Mouse (Mus musculus): ENCODE results near the gene Polr2a. TPM values are rescaled to one million over a fixed set of nuclear protein-coding genes. Genes with fewer than 3 reads are reported as not detected.

Gene Polr2a
- polyA plus RNA-seq, 1 experiment from 2014 or later, result 31.2 TPM

DNA sequence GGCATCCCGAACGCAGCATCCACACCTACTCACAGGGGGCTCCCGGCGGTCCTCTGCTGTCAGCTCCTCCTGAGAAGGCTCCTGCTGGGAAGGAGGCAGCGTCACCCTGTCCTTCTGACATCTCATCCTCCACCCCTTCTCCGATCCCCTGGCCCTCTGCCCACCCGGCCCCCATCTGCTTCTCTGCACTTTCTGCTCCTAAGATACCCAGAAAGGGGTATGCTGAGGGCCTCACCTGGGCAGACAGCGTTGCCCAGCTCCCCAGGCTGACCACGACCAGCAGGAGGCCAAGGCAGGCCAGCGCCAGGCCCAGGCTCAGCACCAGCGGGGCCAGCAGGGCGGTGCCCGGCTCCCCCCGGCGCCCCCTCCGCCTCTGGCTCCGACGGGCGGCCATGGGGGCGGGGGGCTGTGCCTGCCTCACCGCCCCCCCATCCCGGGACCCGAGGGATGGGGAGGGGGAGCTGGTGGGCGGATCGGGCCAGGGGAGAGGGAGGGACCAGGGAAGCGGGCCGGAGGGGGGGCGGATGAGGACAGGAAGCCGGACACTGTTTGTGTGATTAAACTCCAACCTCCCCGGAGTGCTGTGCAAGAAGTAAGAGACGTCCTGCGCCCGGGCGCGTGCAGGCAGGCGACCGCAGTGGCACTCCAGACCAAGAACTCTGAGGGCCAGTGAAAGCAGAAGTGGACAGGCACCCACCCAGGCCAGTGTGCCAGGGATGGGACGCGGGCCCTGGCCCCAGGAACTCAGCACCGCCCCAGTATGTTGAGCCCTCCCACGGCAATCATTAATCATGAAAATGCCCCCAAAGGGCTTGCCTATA is 62.9 kb downstream of the Polr2a start, which contains the start of the genes Tnfsf12 and Tnfsfm13:
Gene Tnfsf12 (minus strand): TSS at position 489 of the 821 bp plus-strand sequence.
Gene Tnfsfm13 (minus strand): TSS at position 738 of the 821 bp plus-strand sequence.
- WGBS, result 2% methylated on average over 36 of the region's 41 CpGs
- Histone ChIP-seq H3K4me2 (replicated peaks) (peak within 1 kb of the TSS; percentile 92), H3K9ac (peak within 1 kb of the TSS; percentile 83), H3K4me1 (peaks cover 13% of the 10 kb centered on the region), H3K9me3 (no peaks in the 10 kb centered on the region), H3K27me3 (replicated peaks) (0 out of 2 replicates have a peak, but pooled peaks cover 2% of the 10 kb centered on the region), H3K27ac (no peak within 1 kb of the TSS), H3K36me3 (no peaks in the 10 kb centered on the region), H3K4me3 (peak within 1 kb of the TSS; percentile 44)
- peak; percentile 29; the same call in 1 of the 2 replicates for ATAC-seq (ENCODE audit: low FRiP score, low read depth)

DNA sequence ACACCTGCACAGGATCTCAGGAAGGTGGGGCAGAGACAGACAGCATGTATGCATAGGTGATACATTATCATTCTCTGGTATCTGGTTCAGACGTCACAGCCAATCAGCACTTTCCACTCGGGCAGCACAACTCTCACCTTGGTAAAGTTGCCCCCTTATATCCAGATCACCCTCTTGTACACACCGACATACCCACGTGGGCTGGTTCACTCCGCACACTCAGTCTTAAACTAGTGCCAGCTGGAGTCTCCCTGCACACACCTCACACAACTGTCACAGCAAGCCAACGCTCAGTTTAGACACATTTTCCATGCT is 63.4 kb downstream of the Polr2a start:
- 35% methylated on average over 6 of the region's 6 CpGs for WGBS
- no peak overlapping the region for H3K27ac ChIP-seq
- ATAC-seq (ENCODE audit: low FRiP score, low read depth), result no peak

DNA sequence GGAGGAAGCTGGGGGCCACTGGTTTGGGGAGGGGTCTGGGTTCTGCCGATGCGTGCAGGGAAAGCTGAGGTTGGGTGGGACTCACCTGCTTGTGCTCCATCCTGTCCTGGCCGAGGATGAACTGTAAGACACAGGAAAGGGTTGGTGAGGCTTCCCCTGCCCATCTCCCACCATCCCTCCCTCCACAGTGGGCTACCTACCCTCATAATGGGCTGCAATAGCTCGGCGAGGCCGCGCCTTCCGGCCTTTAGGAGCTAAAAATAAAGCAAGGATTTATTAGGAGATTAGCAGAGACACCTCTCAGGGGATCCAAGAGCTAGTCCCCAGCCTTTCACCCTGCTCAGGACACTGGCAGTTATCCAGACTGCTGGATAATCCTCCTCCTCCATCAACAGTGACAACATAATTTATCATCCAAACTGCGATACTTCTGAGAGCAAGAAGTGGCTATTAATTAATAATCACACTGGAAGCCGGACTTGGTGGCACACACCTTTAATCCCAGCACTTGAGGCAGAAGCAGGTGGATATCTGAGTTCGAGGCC is 64.9 kb downstream of the Polr2a start:
- H3K4me3 ChIP-seq, result no peak overlapping the region
- no peak overlapping the region for H3K9ac ChIP-seq
- no peaks in the 10 kb centered on the region for H3K9me3 ChIP-seq
- no peaks in the 10 kb centered on the region for H3K36me3 ChIP-seq
- WGBS, result 75% methylated on average over 11 of the region's 11 CpGs
- H3K27ac ChIP-seq, result no peak overlapping the region
- H3K4me1 ChIP-seq, result peaks cover 13% of the 10 kb centered on the region
- no peak overlapping the region for H3K4me2 ChIP-seq (replicated peaks)
- 0 out of 2 replicates have a peak, but pooled peaks cover 2% of the 10 kb centered on the region for H3K27me3 ChIP-seq (replicated peaks)
- no peak for ATAC-seq (ENCODE audit: low FRiP score, low read depth)

More for the DNA sequence above, 63.4 kb downstream of the Polr2a start:
- peaks cover 13% of the 10 kb centered on the region for H3K4me1 ChIP-seq
- H3K4me3 ChIP-seq, result peak overlapping the region; percentile 44
- H3K36me3 ChIP-seq, result no peaks in the 10 kb centered on the region
- 0 out of 2 replicates have a peak, but pooled peaks cover 2% of the 10 kb centered on the region for H3K27me3 ChIP-seq (replicated peaks)
- H3K9ac ChIP-seq, result peak overlapping the region; percentile 83; the same call in 1 of the 2 replicates
- no peaks in the 10 kb centered on the region for H3K9me3 ChIP-seq
- peak overlapping the region; percentile 92 for H3K4me2 ChIP-seq (replicated peaks)

DNA sequence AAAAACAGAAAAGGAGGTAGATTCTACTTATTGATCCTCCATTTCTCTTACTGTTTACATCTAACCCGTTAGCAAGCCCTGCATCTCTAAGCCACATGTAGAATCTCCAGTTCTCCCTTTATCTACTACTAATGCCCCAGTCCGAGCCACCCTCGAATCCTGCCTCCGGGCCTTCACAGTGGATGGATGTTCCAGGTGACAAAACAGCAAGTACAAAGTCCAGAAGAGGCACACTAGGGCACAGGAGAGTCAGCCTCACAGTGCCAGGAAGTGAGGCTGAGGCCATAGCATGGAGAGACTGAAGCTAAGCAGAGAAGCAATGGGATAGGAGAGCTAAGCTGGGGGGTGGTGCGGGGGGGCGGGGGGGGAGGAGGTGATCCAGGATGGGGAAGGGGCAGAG is 65.6 kb downstream of the Polr2a start:
- H3K27ac ChIP-seq, result no peak overlapping the region
- no peak overlapping the region for H3K4me3 ChIP-seq
- H3K27me3 ChIP-seq (replicated peaks), result 0 out of 2 replicates have a peak, but pooled peaks cover 2% of the 10 kb centered on the region
- no peak overlapping the region for H3K4me2 ChIP-seq (replicated peaks)
- H3K4me1 ChIP-seq, result peaks cover 13% of the 10 kb centered on the region
- no peaks in the 10 kb centered on the region for H3K9me3 ChIP-seq
- no peak for ATAC-seq (ENCODE audit: low FRiP score, low read depth)
- WGBS, result 94% methylated on average over 6 of the region's 6 CpGs
- no peaks in the 10 kb centered on the region for H3K36me3 ChIP-seq
- H3K9ac ChIP-seq, result no peak overlapping the region

DNA sequence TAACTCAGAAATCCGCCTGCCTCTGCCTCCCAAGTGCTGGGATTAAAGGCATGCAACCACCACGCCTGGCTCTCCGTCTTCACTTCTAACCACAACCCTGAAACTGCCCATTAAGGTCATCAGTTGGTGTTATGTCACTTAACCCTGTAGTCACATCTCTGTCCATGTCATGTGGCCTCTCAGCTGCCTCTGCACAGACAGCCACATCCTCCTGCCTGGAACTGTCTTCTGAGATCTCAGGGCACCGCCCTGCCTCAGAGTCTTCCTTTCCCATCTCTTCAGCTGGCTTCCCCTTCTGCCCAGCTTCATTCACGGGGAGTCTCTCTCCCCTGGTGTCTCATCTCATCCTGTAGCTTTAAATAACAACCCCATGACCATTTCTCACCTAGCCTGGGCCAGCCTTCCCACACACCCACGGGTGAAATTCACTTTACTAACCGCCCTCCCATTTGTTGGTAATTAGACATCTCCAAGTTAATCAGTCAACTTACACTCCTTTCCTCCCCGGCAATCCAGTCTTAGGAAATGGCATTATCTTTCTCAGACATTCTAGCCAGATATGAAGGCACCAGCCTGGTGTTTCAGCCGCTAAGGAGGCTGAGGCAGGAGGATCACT is 66.1 kb downstream of the Polr2a start:
- Histone ChIP-seq H3K27ac (no peak overlapping the region), H3K27me3 (replicated peaks) (0 out of 2 replicates have a peak, but pooled peaks cover 2% of the 10 kb centered on the region), H3K4me1 (peaks cover 13% of the 10 kb centered on the region), H3K9me3 (no peaks in the 10 kb centered on the region), H3K4me3 (no peak overlapping the region), H3K4me2 (replicated peaks) (no peak overlapping the region), H3K36me3 (no peaks in the 10 kb centered on the region), H3K9ac (no peak overlapping the region)
- 80% methylated on average over 9 of the region's 9 CpGs for WGBS
- ATAC-seq (ENCODE audit: low FRiP score, low read depth), result no peak

DNA sequence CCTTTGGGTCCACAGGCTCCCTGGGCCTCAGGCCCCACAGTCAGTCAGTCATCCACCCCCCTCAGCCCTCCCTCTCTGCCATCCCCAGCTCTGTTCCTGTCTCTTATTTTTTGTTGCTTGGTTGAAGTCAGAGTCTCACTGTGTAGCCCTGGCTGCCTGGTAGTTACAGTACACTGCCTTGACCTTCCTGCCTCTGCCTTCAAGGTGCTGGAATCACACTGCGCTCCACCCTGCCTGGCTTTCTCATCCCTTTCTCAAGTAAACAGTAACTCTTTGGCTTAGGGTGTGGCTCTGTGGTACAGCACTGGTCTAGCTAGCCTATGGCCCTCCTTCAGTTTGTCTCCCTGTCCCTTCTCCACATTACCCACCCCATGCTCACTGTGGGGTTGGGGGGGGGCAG is 68.5 kb downstream of the Polr2a start:
- Histone ChIP-seq H3K9me3 (no peaks in the 10 kb centered on the region), H3K27ac (no peak overlapping the region), H3K36me3 (no peaks in the 10 kb centered on the region), H3K4me2 (replicated peaks) (no peak overlapping the region), H3K9ac (no peak overlapping the region), H3K4me3 (no peak overlapping the region), H3K27me3 (replicated peaks) (0 out of 2 replicates have a peak, but pooled peaks cover 2% of the 10 kb centered on the region), H3K4me1 (0 out of 2 replicates have a peak, but pooled peaks cover 1% of the 10 kb centered on the region)
- 87% methylated on average over 1 of the region's 1 CpGs for WGBS
- ATAC-seq (ENCODE audit: low FRiP score, low read depth), result no peak

DNA sequence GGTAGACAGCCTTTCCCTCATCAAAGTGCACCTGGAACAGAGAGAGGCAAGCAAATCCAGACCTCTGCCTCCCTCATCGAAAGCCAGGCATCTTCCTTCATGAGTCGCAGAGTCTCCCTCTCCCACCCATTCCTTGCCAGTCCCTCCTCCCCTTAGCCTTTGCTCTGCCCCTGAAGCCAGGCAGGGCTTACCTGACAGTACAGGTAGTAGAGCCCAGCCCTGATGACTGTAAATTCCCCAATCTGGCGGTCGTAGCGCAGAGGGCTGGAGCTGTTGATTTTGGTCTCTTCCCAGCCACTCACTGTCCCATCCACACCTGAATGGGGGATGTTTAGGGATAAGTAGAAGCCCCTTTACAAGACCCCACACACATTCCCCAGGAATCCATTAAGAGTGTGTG is 71.4 kb downstream of the Polr2a start:
- ATAC-seq (ENCODE audit: low FRiP score, low read depth), result no peak
- Histone ChIP-seq H3K27ac (no peak overlapping the region), H3K4me3 (no peak overlapping the region), H3K27me3 (replicated peaks) (no peaks in the 10 kb centered on the region), H3K36me3 (no peaks in the 10 kb centered on the region), H3K4me2 (replicated peaks) (no peak overlapping the region), H3K4me1 (peaks cover 5% of the 10 kb centered on the region), H3K9me3 (no peaks in the 10 kb centered on the region), H3K9ac (no peak overlapping the region)
- WGBS, result 65% methylated on average over 5 of the region's 5 CpGs

DNA sequence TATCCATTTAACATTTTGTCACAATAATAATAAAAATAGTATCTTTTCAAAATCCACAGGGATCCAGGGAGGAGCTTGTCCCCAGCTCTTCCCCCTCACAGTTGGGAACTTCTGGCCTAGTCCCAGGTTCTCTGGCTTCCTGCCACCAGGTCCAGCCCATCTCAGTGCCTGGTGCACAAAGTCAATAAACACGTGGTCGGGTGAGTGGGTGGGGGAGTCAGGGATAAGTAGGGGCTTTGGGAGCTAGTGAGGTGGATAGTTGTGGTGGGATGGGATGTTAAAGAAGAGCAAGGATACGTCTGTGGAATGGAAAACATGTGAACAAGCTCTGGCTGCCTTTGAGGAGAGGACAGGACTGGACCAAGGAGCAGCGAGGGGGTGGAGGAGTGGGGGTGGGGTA is 72.1 kb downstream of the Polr2a start:
- Histone ChIP-seq H3K4me3 (no peak overlapping the region), H3K4me1 (peaks cover 5% of the 10 kb centered on the region), H3K9me3 (no peaks in the 10 kb centered on the region), H3K27ac (no peak overlapping the region), H3K36me3 (no peaks in the 10 kb centered on the region), H3K27me3 (replicated peaks) (no peaks in the 10 kb centered on the region), H3K4me2 (replicated peaks) (no peak overlapping the region), H3K9ac (no peak overlapping the region)
- ATAC-seq (ENCODE audit: low FRiP score, low read depth), result no peak
- WGBS, result 28% methylated on average over 4 of the region's 4 CpGs

DNA sequence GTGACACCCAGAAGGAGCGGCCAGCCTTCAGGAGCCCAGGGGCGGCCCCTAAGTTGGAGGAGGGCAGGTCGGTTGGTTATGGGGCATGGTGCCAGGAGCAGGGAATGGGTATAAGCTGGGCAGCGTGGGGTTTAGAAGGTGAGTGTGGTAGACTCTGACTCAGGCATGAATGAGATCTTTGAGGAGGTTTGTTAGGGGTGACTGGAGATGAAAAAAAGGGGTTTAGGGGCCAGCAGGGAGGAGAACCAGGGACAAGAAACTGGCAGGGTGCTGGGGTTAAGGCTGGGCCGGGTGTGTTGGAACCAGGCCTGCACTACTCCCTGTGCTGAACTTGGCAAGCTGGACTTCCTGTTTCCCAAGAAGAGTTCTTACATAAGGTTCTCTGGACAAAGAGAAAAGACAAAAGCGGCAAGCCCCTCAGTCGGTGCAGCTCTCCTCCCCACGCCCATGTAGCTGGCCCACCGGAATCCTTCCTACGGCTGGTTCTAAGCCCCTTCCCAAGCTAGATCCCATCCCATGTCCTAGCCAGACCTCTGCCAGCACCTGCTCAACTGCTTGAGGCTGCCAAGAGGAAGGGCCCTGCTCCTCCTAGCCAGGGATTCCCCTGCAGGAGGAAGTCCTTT is 72.8 kb downstream of the Polr2a start, which contains the start of gene Tnfsf13:
Gene Tnfsf13 (minus strand): TSS at position 259 of the 623 bp plus-strand sequence.
- H3K9ac ChIP-seq, result no peak within 1 kb of the TSS
- no peak for ATAC-seq (ENCODE audit: low FRiP score, low read depth)
- no peaks in the 10 kb centered on the region for H3K9me3 ChIP-seq
- H3K4me2 ChIP-seq (replicated peaks), result no peak within 1 kb of the TSS
- H3K4me3 ChIP-seq, result no peak within 1 kb of the TSS
- H3K27me3 ChIP-seq (replicated peaks), result no peaks in the 10 kb centered on the region
- H3K27ac ChIP-seq, result no peak within 1 kb of the TSS
- 79% methylated on average over 10 of the region's 10 CpGs for WGBS
- no peaks in the 10 kb centered on the region for H3K36me3 ChIP-seq
- H3K4me1 ChIP-seq, result peaks cover 11% of the 10 kb centered on the region

DNA sequence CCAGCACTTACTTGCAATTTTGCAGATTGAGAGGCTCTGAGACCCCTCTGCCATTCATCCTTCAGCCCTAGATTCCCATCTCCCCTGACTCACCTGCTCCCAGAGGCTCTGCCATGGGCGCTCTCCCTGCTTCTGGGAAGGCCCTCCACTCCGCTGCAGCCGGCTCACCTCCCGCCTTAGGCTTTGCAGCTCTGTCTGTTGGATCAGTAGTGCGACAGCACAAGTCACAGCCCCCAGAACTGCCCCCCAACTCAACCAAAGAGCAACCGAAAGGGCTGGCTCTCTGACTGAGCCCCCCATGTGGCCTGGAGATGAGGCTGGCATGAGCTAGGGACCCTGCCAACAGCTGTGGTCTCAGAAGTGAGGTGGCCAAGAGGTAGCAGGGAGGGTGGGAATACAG is 73.5 kb downstream of the Polr2a start:
- peaks cover 6% of the 10 kb centered on the region for H3K36me3 ChIP-seq
- 80% methylated on average over 6 of the region's 6 CpGs for WGBS
- no peak overlapping the region for H3K4me2 ChIP-seq (replicated peaks)
- H3K9me3 ChIP-seq, result no peaks in the 10 kb centered on the region
- no peak overlapping the region for H3K27ac ChIP-seq
- H3K4me1 ChIP-seq, result peaks cover 18% of the 10 kb centered on the region
- no peaks in the 10 kb centered on the region for H3K27me3 ChIP-seq (replicated peaks)
- no peak overlapping the region for H3K9ac ChIP-seq
- H3K4me3 ChIP-seq, result no peak overlapping the region
- no peak for ATAC-seq (ENCODE audit: low FRiP score, low read depth)

DNA sequence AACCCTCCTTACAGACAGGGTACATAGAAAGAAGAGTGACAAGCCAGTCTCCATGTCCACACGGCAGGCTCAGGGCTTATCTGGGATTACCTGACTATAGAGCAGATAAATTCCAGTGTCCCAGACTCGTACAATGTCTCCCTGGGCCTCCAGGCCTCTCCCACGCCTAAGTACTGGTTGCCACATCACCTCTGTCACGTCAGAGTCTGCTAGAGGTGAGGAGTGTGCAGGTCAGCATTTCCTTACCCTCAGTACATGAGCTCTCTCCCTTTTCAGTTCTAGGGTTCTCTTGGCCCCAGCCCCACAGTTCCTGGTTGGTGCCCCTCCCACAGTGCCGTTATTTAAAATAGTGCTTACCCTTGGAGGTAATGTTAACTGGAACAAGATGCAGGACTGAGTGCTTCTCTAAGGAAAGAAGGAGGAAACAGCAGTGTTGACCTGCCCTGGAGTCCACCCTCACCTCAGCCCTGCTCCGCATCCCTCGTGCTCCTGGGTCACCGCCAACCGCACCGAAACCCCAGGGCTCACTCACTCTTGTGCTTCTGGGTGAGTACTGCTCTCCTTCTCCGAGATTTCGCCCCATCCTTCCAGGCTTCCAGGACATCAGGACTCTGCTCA is 74.2 kb downstream of the Polr2a start:
- H3K9me3 ChIP-seq, result no peaks in the 10 kb centered on the region
- H3K4me2 ChIP-seq (replicated peaks), result no peak overlapping the region
- ATAC-seq (ENCODE audit: low FRiP score, low read depth), result no peak
- peaks cover 10% of the 10 kb centered on the region for H3K36me3 ChIP-seq
- H3K27ac ChIP-seq, result no peak overlapping the region
- no peak overlapping the region for H3K9ac ChIP-seq
- peaks cover 23% of the 10 kb centered on the region for H3K4me1 ChIP-seq
- H3K27me3 ChIP-seq (replicated peaks), result no peaks in the 10 kb centered on the region
- no peak overlapping the region for H3K4me3 ChIP-seq
- WGBS, result 83% methylated on average over 12 of the region's 12 CpGs

Measured in neural tube, embryonic 12.5 days (tissue).